Mouse (Mus musculus): ENCODE measurements around the gene Prdm8. TPM values are rescaled to one million over a fixed set of nuclear protein-coding genes. Genes with fewer than 3 reads are reported as not detected.

Prdm8 gene
- total RNA-seq, 2 experiments from 2014 or later = 45.0 to 55.4 TPM

GRCm38 (mm10) chr5:98184281-98184910, 17.4 kb downstream of the Prdm8 start:
- peak; percentile 17 to 44 for DNase-seq (ENCODE audit: low spot score in 2 of 2)

GRCm38 (mm10) chr5:98184971-98185805, 18.2 kb downstream of the Prdm8 start:
- DNase-seq (ENCODE audit: low spot score in 2 of 2) = peak; percentile 90 to 91

GRCm38 (mm10) chr5:98185806-98186751, 19.1 kb downstream of the Prdm8 start:
- DNase-seq (ENCODE audit: low spot score in 2 of 2) = peak; percentile 49 to 60

GRCm38 (mm10) chr5:98189181-98190180, 22.5 kb downstream of the Prdm8 start:
- peak in 1 of 2 experiments; percentile 21 for DNase-seq (ENCODE audit: low spot score in 2 of 2)

- no peak for DNase-seq (ENCODE audit: low spot score in 2 of 2)
Observed at GRCm38 (mm10) chr5:98192295-98192983, 25.4 kb downstream of the Prdm8 start.

GRCm38 (mm10) chr5:98194959-98195358, 28.0 kb downstream of the Prdm8 start:
- DNase-seq (ENCODE audit: low spot score in 2 of 2) = no peak

- DNase-seq (ENCODE audit: low spot score in 2 of 2) = no peak
Observed at GRCm38 (mm10) chr5:98198412-98199218, 31.6 kb downstream of the Prdm8 start.

- no peak for DNase-seq (ENCODE audit: low spot score in 2 of 2)
Observed at GRCm38 (mm10) chr5:98199219-98199552, 32.2 kb downstream of the Prdm8 start.

GRCm38 (mm10) chr5:98201606-98202005, 34.6 kb downstream of the Prdm8 start:
- DNase-seq (ENCODE audit: low spot score in 2 of 2) = no peak

- no peak for DNase-seq (ENCODE audit: low spot score in 2 of 2)
Observed at GRCm38 (mm10) chr5:98202996-98203395, 36.0 kb downstream of the Prdm8 start.

- no peak for DNase-seq (ENCODE audit: low spot score in 2 of 2)
Observed at GRCm38 (mm10) chr5:98212501-98212900, 45.5 kb downstream of the Prdm8 start.

GRCm38 (mm10) chr5:98221956-98222355, 55.0 kb downstream of the Prdm8 start:
- DNase-seq (ENCODE audit: low spot score in 2 of 2) = no peak

- no peak for DNase-seq (ENCODE audit: low spot score in 2 of 2)
Observed at GRCm38 (mm10) chr5:98226710-98227109, 59.7 kb downstream of the Prdm8 start.

- no peak for DNase-seq (ENCODE audit: low spot score in 2 of 2)
Observed at GRCm38 (mm10) chr5:98229456-98229855, 62.5 kb downstream of the Prdm8 start.

- DNase-seq (ENCODE audit: low spot score in 2 of 2) = no peak
Observed at GRCm38 (mm10) chr5:98238466-98238865, 71.5 kb downstream of the Prdm8 start.
